Mouse (Mus musculus): ENCODE data around the gene Nog. TPM values are rescaled to one million over a fixed set of nuclear protein-coding genes. Genes with fewer than 3 reads are reported as not detected.
A peak's percentile ranks its signal among the peaks of the same experiment; 100 is the strongest.

Gene Nog
- polyA plus RNA-seq (2012; ENCODE audit: insufficient read depth, low replicate concordance): 0.13 and 8.8 TPM in 2 replicates

DNA sequence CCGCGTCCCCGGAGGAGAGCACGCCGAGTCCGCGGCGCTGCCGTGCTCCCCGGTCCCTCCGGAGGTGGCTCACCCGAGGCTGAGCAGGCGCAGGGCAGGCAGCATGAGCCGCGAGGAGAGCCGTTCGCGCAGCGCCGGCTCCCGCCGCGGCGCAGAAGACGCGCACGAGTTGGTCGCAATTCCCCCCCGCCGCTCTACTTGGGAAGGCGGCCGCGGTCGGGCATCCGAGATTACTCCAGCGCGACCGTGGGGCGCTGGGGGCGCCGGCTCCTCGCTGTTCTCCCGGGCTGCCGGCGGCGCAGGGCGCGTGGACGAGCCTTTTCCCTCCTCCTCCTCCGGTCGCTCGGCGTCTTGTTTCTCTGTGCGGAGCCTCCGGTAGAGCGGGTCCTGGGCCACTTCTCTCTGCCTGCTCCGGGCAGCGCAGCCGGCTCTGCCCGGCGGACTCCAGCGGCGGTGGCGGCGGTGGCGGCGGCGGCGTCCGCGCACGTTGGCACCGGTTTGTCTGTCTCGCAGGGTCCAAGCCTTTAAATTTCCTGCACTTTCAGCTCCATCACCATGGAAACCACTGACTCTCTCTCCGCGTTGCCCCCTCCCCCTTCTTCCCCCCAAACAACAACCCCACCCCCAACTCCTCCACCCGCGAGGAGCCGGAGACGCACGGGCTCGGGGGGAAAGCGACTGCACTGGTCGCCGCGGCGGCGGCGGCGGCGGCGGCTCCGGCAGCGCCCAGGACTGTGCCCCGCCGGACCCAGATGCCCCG lies at the start of gene Nog:
Gene Nog, minus strand, starts transcription at position 277 of the 760 bp plus-strand sequence.
- Histone ChIP-seq H3K36me3 (replicated peaks; ENCODE audit: low read length) (no peaks in the 10 kb centered on the region), H3K27me3 (replicated peaks) (peaks cover 86% of the 10 kb centered on the region), H3K9me3 (peaks cover 14% of the 10 kb centered on the region; the same call in 1 of the 2 replicates), H3K4me3 (replicated peaks) (peak within 1 kb of the TSS; percentile 87), H3K4me1 (peaks cover 28% of the 10 kb centered on the region)
- TF ChIP-seq GATA1 (IDR thresholded peaks at IDR 0.05; ENCODE audit: borderline replicate concordance, low read length) (no peak), FLI1 (IDR thresholded peaks at IDR 0.05; ENCODE audit: low read length) (no peak)

DNA sequence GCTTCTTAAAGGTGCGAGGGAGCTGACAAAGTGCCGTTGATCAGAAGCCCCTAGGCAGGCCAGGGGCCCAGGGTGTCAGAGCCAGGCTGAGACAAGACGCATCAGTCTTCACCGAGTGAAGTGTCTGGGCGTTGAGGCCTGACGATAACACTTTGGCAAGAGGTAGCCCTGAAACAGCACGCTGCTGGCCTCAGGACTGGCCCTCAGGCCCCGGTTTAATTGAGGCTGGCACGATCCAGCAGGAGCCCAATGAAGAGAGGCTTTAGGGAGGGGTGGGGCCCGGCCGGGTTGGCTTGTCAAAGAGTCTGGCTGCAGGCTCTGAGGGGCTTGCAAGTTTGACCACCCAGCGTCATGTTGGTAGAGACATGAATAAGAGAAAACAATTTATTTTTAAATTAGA lies 38.1 kb upstream of the Nog start:
- H3K4me1 ChIP-seq: no peaks in the 10 kb centered on the region
- TF ChIP-seq FLI1 (IDR thresholded peaks at IDR 0.05; ENCODE audit: low read length) (no peak), GATA1 (IDR thresholded peaks at IDR 0.05; ENCODE audit: borderline replicate concordance, low read length) (no peak)
- no peaks in the 10 kb centered on the region for H3K27me3 ChIP-seq (replicated peaks)
- H3K36me3 ChIP-seq (replicated peaks; ENCODE audit: low read length): no peaks in the 10 kb centered on the region
- peaks cover 7% of the 10 kb centered on the region; the same call in 1 of the 2 replicates for H3K9me3 ChIP-seq
- no peak overlapping the region for H3K4me3 ChIP-seq (replicated peaks)

DNA sequence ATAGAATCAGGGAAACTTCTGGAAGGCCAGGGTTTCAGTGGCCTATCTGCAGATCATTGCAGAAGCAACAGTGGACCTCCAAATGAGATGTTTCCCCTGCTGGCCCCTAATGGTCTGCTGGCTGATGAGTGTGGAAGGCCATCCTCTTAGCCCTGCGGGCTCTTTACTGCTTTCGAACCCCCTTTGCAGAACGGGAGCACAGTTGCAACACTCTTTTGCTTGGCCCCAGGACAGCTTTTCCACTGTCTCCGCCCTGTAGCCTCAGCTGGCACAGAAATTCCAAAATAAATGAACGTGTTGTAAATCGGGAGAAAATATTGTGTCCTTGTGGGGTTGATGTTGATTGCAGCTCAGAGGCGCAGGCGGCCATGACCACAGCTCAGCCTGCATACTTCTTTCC lies 37.7 kb upstream of the Nog start:
- Histone ChIP-seq H3K4me1 (no peaks in the 10 kb centered on the region), H3K27me3 (replicated peaks) (no peaks in the 10 kb centered on the region), H3K36me3 (replicated peaks; ENCODE audit: low read length) (no peaks in the 10 kb centered on the region), H3K9me3 (peaks cover 7% of the 10 kb centered on the region; the same call in 1 of the 2 replicates), H3K4me3 (replicated peaks) (no peak overlapping the region)
- TF ChIP-seq GATA1 (IDR thresholded peaks at IDR 0.05; ENCODE audit: borderline replicate concordance, low read length): no peak
- no peak for TF ChIP-seq FLI1 (IDR thresholded peaks at IDR 0.05; ENCODE audit: low read length)

DNA sequence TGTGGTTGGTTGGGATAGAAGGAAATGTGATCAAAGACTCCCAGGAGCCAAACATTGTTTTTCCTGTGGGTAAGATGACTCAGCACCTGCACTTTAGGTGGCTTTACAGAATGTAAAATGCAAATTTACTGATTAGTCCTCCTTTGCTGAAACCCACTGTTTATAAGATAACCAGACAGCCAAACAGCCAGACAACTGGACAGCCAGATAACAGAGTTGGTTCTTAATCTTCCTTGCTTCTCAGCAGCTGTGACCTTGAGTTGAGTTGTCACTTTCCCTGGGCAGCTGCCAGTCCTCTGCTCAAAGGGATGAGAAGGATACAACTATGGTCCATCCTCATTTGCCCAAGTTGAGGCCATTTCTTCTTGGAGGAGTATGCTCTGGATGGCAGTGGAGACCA lies 35.8 kb upstream of the Nog start:
- H3K9me3 ChIP-seq: peaks cover 7% of the 10 kb centered on the region; the same call in 1 of the 2 replicates
- TF ChIP-seq GATA1 (IDR thresholded peaks at IDR 0.05; ENCODE audit: borderline replicate concordance, low read length) (no peak), FLI1 (IDR thresholded peaks at IDR 0.05; ENCODE audit: low read length) (no peak)
- H3K27me3 ChIP-seq (replicated peaks): no peaks in the 10 kb centered on the region
- no peak overlapping the region for H3K4me3 ChIP-seq (replicated peaks)
- H3K4me1 ChIP-seq: no peaks in the 10 kb centered on the region
- H3K36me3 ChIP-seq (replicated peaks; ENCODE audit: low read length): no peaks in the 10 kb centered on the region

DNA sequence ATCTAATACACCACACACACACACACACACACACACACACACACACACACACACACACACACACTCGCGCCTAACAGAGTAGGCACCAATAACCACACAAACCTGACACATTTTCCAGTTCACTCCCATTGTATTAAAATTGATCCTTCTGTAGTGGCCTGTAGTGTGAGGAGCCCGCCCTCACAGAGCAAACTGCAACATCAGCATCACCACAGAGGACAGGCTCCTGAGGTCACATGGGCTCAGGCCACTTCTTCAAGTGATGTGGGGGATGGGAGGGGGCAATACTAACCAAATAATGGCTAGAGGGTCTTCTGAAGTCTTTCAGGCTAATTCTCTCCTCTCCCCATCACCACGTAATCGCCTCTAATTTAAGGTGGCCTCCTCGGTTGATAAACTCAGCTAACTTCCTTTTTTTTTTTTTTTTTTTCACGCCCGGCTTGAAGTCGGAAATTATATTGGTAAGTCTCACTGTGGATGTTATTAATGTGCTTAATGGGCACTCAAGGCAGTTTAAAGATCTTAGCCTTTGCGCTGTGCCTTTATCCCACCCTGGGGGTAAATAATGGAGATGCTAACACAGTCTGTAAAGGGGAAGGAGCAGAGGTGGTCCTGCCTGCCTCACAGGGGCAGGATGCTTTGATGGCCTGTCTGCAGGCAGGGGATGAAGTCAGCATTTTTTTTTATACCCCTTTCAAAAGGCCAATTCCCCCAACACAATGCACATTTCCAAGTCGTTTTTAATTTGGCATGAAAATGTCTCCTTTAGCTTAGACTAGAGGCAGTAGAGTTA lies 25.2 kb upstream of the Nog start:
- Histone ChIP-seq H3K36me3 (replicated peaks; ENCODE audit: low read length) (no peaks in the 10 kb centered on the region), H3K9me3 (no peaks in the 10 kb centered on the region), H3K4me1 (no peaks in the 10 kb centered on the region), H3K27me3 (replicated peaks) (no peaks in the 10 kb centered on the region), H3K4me3 (replicated peaks) (no peak overlapping the region)
- no peak for TF ChIP-seq GATA1 (IDR thresholded peaks at IDR 0.05; ENCODE audit: borderline replicate concordance, low read length)
- TF ChIP-seq FLI1 (IDR thresholded peaks at IDR 0.05; ENCODE audit: low read length): no peak

DNA sequence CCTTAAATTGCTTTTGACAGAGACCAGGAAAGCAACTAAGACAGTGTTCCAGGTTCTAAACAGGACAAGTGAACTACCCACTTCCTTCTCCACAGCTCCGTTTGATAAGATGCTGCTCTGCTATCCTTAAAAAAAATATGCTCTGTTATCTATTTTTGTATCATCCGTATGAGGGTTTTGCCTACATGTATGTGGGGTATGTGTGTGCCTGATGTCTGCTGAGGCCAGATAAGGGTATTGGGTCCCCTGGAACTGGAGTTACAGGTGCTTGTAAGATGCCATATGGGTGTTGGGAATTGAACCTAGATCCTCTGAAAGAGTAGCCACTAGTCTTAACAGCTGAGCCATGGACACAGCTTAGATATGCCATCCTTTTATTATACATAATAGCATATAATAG lies 19.6 kb upstream of the Nog start:
- Histone ChIP-seq H3K4me1 (no peaks in the 10 kb centered on the region), H3K9me3 (no peaks in the 10 kb centered on the region), H3K27me3 (replicated peaks) (no peaks in the 10 kb centered on the region), H3K4me3 (replicated peaks) (no peak overlapping the region), H3K36me3 (replicated peaks; ENCODE audit: low read length) (no peaks in the 10 kb centered on the region)
- no peak for TF ChIP-seq FLI1 (IDR thresholded peaks at IDR 0.05; ENCODE audit: low read length)
- TF ChIP-seq GATA1 (IDR thresholded peaks at IDR 0.05; ENCODE audit: borderline replicate concordance, low read length): no peak

DNA sequence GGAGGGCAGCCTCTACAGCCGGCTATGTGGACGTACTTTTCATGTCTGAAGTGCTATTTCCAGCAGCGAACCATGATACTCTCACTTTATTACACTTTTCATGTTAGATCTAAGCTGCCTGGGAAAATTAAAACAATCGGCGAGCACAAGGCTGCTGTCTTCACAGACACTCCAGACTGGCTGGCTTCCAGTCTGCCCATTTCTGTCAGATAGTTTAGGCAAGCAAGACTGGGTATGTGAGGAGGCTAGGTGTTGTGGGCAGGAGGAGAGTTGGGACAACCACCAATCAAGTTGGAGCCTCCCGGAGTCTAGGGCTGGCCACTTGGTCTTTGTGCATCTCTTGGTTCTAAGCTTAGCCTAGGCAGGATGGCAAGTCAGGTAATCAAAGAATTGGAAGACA lies 17.5 kb upstream of the Nog start:
- TF ChIP-seq FLI1 (IDR thresholded peaks at IDR 0.05; ENCODE audit: low read length) (no peak), GATA1 (IDR thresholded peaks at IDR 0.05; ENCODE audit: borderline replicate concordance, low read length) (no peak)
- Histone ChIP-seq H3K27me3 (replicated peaks) (peaks cover 2% of the 10 kb centered on the region), H3K9me3 (no peaks in the 10 kb centered on the region), H3K4me1 (no peaks in the 10 kb centered on the region), H3K36me3 (replicated peaks; ENCODE audit: low read length) (no peaks in the 10 kb centered on the region), H3K4me3 (replicated peaks) (no peak overlapping the region)

DNA sequence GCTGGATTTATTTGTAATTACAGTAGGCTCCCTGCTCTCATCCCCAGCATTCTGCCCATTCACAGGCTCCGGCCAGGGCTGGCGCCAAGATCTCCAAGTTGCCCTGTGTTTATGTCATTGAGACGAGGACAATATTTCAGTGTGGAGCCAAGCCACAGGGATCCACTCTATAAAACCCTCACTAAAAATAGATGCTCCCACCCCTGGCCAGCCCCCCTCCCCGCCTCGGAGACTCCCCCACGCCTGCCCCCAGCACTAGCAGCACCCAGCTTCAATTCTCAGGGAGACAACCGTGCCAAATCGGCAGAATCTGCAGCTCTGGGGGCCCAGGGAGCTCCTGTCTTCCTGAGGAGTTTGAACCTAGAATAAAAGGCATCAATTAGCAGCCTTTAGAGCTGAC lies 16.2 kb upstream of the Nog start:
- TF ChIP-seq GATA1 (IDR thresholded peaks at IDR 0.05; ENCODE audit: borderline replicate concordance, low read length) (no peak), FLI1 (IDR thresholded peaks at IDR 0.05; ENCODE audit: low read length) (no peak)
- Histone ChIP-seq H3K36me3 (replicated peaks; ENCODE audit: low read length) (no peaks in the 10 kb centered on the region), H3K27me3 (replicated peaks) (peaks cover 4% of the 10 kb centered on the region), H3K4me1 (no peaks in the 10 kb centered on the region), H3K4me3 (replicated peaks) (no peak overlapping the region), H3K9me3 (no peaks in the 10 kb centered on the region)

DNA sequence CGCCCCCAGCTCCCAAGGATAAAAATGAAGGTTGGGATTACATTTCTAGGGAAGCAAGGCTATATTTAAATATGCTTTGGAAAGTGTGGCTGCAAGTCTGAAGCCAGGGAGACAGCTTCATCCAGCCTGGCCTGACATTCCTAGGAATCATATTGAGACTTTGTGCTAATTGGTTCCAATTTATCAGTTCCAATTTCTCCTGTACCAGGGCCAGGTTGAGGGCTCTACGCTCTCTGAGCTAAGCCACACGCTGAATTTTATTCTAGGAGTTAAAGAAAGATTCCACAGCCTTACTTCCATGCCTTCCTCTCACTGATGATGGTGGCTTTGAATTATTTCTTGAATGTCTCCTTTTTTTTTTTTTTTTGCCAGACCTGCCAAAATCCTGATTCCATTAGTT lies 15.6 kb upstream of the Nog start:
- TF ChIP-seq GATA1 (IDR thresholded peaks at IDR 0.05; ENCODE audit: borderline replicate concordance, low read length) (no peak), FLI1 (IDR thresholded peaks at IDR 0.05; ENCODE audit: low read length) (no peak)
- H3K27me3 ChIP-seq (replicated peaks): peaks cover 6% of the 10 kb centered on the region
- H3K36me3 ChIP-seq (replicated peaks; ENCODE audit: low read length): no peaks in the 10 kb centered on the region
- no peak overlapping the region for H3K4me3 ChIP-seq (replicated peaks)
- H3K4me1 ChIP-seq: no peaks in the 10 kb centered on the region
- no peaks in the 10 kb centered on the region for H3K9me3 ChIP-seq

DNA sequence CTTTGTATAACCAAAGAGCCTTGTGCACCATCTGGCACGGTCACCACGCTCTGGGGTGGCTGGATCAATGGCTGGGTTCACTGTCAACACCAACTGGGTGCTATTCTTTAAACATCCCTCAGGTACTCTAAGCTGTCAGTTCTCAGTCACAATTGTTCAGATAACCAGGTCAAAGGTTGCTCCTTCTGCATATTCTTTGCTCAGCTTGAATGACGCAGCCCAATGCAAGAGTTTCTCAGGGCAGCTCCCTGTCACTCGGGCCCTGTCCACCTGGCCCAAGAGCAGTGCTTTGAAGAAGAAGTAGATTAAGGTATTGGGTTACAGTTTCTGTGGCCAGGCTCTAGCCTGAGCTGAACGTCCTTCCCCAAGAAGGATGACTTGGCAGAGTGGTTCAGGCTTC lies 12.2 kb upstream of the Nog start:
- Histone ChIP-seq H3K27me3 (replicated peaks) (peaks cover 11% of the 10 kb centered on the region), H3K36me3 (replicated peaks; ENCODE audit: low read length) (no peaks in the 10 kb centered on the region), H3K4me1 (no peaks in the 10 kb centered on the region), H3K9me3 (no peaks in the 10 kb centered on the region), H3K4me3 (replicated peaks) (no peak overlapping the region)
- TF ChIP-seq FLI1 (IDR thresholded peaks at IDR 0.05; ENCODE audit: low read length) (no peak), GATA1 (IDR thresholded peaks at IDR 0.05; ENCODE audit: borderline replicate concordance, low read length) (no peak)

All from megakaryocyte, embryonic 14.5 days (primary cell).